Mouse (Mus musculus) adrenal gland (tissue): ENCODE results near the gene Teddm2.
"Not testable (repeated sequence)": the region's sequence is repeated elsewhere in the genome, so short reads cannot be mapped to it uniquely, and the experiment has no call there.

Source experiments
- intact Hi-C: fragments of 180-260 bp; cut with DNase I; formaldehyde crosslinking; loops from one replicate; pipeline ENCODE4 v1.15.1; 2025

Gene Teddm2

DNA sequence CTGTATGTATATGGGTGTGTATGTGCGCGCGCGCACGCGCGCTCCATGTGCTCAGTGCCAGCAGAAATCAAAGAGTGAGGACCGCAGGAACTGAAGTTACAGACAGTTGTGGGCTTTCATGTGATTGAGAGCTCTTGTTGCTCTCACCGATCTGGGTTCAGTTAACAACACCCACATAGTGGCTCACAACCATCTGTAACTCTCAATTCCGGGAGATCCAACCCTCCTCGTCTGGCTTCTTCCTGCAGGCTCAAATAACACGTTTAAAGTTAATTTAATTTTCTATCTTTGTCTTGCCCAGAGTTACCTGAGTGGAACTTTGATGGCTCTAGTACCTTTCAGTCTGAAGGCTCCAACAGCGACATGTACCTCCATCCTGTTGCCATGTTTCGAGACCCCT is 4.2 kb upstream of the Teddm2 start:
- intact Hi-C loops: no loop called here

DNA sequence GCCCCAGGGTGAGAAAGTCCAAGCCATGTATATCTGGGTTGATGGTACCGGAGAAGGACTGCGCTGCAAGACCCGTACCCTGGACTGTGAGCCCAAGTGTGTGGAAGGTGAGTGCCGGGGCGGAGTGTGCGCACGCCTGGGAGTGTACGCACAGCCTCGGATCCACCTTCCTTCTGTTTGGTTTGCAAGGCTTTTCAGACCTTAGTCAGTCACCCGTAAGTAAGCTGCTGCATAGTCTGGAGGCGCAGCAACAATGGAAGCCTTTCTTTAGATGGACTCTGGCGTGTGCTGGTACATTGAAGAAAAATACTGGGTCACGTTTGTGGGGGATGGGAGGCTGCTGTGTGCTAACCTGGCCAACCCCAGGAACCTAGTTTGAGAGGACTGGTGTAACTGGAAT is 3.0 kb upstream of the Teddm2 start:
- intact Hi-C loops: no loop called here

DNA sequence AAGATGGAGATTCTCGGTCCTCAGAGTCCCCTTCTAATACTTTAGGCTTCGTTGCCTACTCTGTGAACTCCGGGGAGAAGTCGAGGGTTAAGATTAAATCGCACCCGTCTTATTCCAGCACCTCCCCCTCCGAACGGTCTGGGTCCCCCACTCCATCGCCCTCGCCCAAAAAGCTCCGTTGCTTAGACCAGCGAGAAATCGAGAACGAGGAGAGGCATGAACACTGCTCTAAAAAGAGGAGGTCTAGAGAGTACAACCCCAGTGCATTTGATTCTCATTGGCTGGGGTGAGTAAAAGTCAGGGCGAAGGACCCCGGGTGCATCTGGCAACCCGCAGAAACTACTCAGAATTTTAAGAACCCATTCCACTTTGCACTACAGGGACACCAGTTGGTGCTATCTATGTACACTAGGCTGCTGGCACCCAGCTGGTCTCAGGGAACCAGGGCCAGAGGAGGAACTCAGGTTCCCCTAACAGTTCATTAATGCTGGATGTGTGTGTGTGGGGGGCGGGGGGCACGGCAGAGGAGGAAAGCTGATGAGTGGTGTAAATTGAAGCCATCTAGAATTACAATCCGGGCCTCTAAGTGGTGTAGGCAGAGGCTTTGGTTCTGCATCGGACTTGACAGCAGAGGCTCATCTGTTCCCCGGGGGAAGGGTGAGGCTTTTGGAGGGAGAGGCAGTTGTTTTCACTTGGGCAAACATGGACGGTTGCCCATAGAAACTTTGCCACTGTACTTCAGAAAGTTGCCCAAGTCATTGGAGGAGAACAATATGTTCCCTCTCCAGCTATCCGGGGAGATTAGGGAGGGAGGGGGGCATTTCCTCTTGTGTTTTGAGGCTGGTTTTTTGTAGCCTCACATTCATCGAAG is 1.1 kb upstream of the Teddm2 start:
- intact Hi-C loops: loop anchor here (2.0 kb wide), 1 partner anchor 132 kb away; no protein-coding TSS in a partner anchor

DNA sequence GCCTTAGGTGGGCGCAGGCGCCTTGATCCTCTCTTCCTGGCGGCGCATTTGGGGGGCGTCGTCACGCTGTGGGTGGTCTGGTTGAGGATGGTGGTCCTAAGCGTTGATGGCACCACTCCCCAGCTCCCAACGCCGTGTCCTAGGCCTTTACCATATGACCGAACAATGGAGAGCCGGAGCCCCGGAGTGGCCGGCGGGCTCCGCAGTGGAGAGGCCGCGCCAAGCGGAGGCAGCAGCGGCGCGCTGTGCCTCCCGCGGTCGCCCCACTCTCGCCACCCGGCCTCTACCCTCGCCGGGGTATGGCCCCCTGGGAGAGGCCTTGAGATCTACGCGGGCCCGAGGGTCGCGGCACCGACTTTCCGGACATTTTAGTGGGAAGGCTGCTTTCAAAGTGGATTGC is 353 bp upstream of the Teddm2 start:
- intact Hi-C loops: loop anchor here (2.0 kb wide), 1 partner anchor 132 kb away; no protein-coding TSS in a partner anchor

DNA sequence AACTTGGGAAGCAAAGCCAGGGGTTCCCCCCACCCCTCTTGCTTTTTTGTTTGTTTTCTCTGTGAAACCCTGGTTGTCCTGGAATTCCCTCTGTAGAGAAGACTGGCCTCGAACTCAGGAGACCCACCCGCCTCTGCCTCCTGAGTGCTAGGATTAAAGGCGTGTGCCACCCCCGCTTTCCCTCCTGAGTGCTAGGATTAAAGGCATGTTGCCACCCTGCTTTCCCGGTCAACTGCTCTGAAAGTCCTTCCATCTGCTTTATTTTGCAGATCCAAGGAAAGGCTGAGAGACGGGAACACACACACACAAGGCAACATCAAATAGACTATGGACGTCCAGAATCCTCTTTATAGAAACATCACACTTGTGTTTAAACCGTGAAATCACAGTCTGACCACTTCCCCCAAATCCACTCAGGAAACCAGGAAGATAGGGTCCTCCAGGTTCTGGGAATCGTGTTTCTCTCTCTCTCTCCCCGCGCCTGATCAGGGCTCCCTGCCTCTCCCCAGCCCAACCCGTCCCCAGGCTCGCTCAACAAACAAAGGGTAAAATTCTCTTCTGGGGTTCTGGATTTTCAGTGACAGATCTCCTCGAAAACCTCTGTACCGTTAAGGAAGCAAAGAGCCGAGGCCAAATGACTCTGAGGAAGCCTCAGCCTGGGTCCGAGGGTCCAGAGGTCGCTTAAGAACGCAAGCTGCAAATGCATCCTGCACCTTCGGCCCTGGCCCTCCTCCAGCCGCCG is 868 bp downstream of the Teddm2 start:
- intact Hi-C loops: no loop called here

DNA sequence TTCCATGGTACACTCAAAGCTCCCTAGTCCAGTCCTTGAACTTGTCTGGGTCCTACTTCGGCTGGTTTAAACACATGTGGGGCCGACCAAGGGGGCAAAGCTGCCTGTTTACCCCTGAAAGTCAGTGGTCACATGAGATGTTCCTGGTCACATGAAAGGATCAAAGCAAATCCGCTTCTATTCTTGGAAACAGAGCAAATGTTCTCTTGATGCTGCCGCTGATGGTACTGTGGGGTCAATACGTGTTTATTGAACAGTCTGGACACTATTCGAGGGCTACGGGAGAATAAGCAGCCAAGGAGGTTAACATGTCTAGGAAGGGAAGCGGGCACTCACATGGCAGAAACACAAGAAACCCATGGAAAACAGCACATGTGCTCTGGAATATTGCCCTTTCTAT is 2.8 kb downstream of the Teddm2 start:
- intact Hi-C loops: no loop called here

DNA sequence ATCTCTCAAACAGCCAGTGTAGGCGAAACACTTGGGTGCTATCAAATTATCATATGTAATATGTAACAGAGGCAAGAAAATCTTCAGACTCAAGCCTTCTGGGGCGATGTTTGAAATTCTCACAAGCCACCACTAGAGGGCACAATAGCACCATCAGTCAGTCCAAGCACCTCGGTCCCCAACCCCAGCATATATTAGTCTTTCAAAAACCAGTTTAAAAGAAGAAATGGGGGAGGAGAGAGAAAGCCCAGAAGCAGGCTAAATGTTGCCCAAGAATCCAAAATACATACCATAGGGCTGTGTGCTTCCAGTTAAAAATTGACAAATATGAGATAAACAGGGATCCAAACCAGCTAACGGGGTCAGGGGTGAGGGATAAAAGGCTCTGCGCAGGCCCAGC is 5.0 kb downstream of the Teddm2 start:
- intact Hi-C loops: loop anchor here (1.0 to 2.0 kb wide), 3 partner anchors 140 to 286 kb away; no protein-coding TSS in a partner anchor

DNA sequence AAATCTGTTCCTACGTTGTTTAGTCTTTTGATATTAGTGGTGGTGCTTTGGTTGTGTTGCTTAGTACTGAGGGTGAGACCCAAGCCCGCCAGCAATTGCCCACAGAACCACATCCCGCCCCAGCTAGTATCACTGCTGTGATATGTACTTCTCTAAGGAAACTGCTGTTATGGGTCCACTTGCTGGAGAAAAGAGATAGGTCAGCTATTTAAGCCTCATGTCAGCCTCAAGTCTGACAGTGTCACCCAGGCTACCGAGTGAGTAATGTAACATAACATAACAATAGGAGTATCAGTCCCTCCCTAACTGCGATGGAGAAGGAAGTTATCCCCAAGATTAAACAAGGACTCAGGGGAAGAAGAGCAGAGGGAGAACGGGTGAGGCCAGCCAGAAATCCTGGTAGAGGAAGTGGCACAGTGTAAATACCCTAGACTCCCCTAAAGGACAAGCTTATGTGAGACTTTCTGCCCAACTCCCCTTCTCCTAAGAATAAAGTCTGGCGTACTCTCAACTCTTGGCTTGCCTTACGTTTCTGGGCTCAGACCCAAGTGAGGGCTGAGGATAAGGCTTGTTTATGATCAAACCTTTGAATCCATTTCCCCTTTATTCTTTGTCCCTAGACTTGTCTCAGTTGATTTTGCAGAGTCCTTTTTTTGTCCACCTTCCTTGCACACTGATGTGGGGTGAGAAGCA is 5.7 kb downstream of the Teddm2 start:
- intact Hi-C loops: loop anchor here (2.0 kb wide), 2 partner anchors 140 to 224 kb away; no protein-coding TSS in a partner anchor

DNA sequence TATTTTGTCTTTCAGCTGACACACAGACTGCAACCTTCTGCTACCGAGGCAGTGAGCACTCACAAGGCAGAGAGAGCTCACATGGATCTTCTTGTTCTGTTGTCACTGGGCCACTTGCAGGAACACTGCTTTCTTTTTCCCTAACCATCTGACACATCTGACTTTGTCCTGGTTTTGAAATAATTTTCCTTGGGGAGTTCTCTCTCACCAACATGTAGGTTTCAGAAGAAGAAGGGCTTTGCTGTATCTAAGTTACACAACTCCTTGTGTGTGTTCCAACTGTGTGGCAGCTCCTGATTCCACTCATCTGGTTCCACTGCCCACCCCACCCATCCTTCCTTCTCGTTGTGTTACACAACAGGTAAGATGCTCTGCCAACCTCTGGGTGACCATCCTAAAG is 6.3 kb downstream of the Teddm2 start:
- intact Hi-C loops: loop anchor here (2.0 kb wide), 2 partner anchors 141 to 225 kb away; no protein-coding TSS in a partner anchor

DNA sequence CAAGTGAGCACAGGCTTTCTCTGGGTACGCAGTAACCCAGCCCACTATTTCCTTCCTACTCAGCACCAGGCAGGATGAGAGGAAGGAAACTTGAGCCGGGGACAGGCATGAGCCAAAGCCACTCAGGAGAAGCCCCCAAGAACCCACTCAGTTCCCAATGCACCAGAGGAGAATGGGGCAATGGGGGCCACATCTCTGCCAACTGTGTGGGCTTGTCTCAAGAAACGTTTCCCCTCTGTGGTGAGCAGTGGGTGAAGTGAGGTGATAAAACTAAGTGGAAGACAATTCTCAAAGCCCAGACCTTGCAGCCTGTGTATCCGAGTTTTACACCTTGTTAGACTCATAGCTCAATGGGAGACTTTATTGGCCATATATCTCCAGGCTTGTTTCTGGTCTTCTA is 8.6 kb downstream of the Teddm2 start, which contains the start of gene Teddm1a:
Gene Teddm1a, plus strand, starts transcription at position 301 of the 400 bp plus-strand sequence.
- intact Hi-C loops: no loop called here

DNA sequence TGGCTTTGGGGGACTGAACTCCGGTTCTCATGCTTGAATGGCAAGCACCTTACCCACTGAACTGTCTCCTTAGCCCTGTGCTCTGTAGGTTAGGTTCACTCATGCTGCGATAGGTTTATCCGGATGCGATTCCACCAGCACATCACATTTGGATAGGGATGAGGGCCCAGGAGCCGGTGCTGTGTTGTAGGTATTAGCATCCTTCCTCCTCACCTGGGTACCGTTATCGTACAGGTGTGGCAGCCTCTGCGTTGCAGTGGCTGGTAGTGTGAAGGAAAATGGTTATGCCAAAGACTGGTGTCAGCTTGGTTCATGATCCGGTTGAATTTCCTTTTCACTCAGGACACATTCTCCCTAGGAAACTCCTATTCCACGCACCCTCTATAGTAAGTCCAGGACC is 9.9 kb downstream of the Teddm2 start:
- intact Hi-C loops: no loop called here

DNA sequence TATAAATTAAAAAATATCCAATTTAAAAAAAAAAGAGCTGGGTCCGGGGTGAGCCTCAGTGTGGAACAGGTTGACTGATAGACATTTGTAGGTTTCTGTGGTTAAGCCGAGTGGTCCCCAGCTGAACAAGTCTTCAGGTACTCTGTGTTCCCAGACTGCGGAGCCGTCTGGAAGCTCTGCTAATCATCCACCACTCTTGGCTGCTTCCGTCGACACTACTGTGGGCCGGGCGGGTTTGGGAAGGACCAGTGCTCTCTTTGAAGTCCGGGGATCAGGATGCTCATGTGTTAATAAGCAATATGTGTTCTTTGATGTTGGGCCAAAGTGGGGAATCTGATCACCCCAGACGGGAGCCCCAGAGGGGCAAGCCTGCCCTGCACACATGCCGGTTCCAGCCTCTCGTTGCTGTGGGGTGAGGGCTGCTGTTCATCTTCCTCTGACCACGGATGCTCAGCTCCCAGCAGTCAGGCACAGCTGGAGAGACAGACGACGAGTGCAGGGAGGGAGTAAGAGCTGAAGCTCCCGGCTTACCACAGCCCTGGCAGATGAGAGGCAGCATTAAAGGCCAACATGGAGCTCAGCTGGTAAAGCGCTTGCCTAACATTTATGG is 13.9 kb downstream of the Teddm2 start:
- intact Hi-C loops: no loop called here

DNA sequence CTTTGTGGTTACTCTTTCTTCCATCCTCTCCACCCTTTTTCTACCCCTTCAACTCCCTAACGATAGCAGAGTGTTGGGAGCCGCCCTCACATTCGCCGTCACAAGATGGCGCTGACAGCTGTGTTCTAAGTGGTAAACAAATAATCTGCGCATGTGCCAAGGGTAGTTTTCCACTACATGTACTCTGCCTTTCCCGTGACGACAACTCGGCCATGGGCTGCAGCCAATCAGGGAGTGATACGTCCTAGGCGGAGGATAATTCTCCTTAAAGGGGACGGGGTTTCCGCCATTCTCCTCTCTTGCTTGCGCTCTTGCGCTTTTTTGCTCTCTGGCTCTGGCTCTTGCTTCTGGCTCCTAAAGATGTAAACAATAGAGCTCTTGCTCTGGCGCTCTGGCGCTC is 19.6 kb downstream of the Teddm2 start:
- intact Hi-C loops: not testable (repeated sequence)

DNA sequence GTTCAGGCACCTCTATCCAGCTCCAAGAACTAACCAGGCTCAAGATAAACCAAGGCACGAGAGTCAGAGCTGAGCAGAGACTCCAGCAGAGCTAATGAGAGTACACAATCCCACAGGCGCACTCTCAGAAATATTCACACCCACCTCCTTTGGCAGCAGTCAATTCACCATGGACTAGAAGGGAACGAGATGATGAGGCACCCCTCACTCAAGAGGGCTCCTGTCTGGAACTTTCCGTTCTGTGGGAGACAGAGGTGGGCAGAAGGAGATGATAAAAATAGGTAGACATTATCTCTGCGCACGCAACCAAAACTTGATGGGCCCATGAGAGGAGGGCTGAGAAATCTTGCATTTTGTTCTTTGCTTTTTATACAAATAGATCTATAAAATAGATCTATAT is 26.0 kb downstream of the Teddm2 start, which contains the start of gene Teddm1b:
Gene Teddm1b, plus strand, starts transcription at position 301 of the 400 bp plus-strand sequence.
- intact Hi-C loops: no loop called here

DNA sequence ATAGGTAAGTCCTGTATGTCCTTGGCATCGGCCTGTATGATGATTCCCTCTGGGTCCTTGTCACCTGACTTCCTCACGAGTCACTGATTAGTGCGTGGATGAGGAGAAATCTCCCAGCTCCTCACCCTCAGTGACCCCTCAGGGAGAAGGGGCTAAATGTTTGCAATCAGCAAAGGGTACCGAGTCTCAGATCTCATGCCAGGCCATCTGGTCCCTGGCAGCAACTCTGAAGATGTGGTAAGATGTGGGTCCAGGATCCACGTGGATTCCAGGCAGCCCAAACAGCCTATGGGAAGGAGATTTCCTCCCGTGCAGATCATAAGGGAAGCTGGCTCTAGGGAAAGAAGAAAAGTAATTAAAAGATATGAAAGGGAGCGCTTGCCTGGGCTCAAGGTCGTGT is 44.1 kb downstream of the Teddm2 start:
- intact Hi-C loops: no loop called here

DNA sequence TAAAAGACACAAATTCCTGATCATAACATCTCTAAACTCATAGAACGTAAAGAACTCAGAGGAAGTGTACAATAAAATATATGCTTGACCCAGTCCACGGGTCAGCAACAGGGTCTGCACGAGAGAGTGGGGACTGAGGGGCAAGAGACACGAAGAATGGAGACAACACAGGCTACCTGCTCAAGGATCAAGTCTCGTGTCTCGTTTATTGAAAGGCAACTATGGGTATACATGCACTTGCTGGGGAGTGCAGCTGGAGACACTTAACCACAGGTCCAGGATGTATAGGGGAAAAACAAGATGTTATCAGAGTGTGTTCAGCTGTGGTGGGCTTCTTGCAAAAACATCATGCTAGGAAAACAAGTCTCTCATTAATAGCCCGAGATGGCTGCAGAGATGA is 47.3 kb downstream of the Teddm2 start:
- intact Hi-C loops: not testable (repeated sequence)

DNA sequence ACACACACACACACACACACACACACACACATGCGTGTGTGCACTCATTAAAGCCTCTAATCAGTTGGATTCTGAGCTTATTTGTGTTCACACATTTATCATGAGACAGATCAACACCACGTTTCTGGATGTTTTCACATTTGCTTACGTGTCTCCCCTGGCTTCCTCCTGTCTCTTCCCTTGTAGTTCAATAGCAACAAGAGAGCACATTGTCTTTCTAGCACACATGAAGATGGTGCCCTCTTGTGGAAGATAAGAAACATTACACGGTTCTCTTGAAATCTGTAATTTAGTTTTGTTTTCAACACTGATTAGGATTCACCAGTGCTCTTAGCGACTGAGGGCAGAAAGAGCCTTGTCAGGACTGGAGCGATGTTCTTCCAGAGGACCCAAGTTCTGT is 53.2 kb downstream of the Teddm2 start:
- intact Hi-C loops: no loop called here

DNA sequence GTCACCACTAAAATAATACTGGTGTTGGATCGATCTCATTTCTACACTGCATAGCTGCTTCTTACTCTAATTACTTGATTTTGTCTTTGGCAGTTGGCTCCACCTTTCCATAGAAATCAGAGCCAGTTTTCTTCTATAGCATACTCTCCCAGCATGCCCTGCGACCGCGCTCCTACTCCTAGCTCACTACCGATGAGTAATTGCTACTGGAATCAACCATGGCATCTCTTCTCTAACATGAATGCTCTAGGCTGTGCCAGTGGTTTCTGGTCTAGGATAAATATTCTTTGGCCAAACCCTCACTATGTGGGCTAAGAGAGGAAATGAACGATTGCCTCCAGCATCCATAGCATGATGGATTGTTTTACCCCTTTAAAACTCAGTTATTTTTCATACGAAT is 53.6 kb downstream of the Teddm2 start:
- intact Hi-C loops: no loop called here

DNA sequence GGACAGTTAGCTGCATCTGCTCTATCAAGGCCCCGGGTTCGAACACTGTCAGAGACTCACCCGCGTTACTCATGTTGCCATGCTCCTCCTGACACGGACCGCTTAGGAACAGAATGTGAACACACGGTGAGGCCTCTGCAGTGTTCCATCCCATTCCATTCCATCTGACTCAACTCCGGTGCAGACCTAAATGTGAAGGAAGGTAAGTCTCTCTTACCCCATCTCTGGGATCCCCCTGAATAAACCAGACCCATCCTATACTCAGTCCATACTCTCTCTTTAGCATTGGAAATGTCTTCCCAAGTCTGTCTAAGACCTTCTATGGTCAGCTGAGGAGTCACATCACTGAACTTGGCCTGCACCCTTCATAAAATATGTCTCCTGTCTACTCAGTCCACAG is 56.0 kb downstream of the Teddm2 start, which contains the start of gene Rgsl1:
Gene Rgsl1, minus strand, starts transcription at position 101 of the 400 bp plus-strand sequence.
- intact Hi-C loops: no loop called here

DNA sequence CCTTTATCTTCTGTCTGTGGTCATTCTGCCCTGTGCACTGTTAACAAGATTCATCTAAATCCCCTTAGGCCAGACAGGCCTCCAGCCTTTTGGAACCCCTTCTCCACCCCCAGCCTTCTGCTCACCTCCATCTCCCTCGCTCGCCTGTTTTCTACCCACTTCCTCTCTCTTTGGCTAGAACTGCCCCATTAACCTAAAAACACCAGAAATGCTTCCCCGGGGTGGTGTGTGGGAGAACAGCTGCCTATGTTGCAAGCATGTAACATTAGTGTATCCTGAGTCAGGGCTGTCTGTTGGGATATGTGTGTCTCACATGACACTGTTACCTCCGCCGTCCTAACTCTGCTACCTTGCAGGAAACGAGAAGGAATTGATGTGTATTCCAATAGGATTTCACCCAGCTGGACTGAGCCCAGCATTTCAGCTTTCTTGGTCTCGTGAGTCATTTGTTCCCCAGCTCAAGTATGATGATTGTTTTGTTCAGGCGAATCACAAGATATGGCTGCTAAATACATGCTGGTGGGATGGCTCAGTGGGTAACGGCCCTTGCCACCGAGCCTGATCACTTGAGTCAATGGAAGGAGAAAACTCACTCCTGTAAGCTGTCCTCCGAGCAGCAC is 57.8 kb downstream of the Teddm2 start:
- intact Hi-C loops: no loop called here

DNA sequence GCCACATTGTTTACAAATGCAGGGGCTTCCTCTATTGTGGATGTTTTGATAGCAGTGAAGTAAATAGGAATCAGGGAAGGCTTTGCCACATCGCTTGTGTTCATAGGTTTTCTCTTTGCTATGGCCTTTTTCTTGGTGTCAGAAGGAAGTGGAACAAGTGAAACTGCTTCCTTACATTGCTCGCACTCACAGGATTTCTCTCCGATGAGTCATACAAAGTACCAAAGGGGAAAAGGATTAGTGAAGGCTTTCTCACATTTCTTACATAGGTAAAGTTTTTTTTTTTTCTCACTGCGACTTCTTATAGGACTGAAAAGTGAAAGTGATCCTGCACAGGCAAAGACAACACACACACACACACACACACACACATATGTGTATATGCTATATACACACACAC is 64.0 kb downstream of the Teddm2 start:
- intact Hi-C loops: no loop called here
